Mouse (Mus musculus) cerebellum, adult 2 months (tissue): ENCODE results near the gene 4930518I15Rik. TPM values are rescaled to one million over a fixed set of nuclear protein-coding genes. Genes with fewer than 3 reads are reported as not detected.

Experiments
- DNase-seq, 2 experiments: peaks; one replicate each; pipeline ENCODE4 v3.0.0; 2021
- H3K27ac ChIP-seq: fragments of 200-500 bp; 2 replicates; pipeline ENCODE4 v1.5.1; 2012; ENCODE audit warnings: low read length, control low read depth, inconsistent platforms; ENCODE audit not compliant: insufficient read depth
- H3K27me3 ChIP-seq: fragments of 200-500 bp; 2 replicates; pipeline ENCODE4 v1.6.1; 2012; ENCODE audit warnings: inconsistent platforms, mild to moderate bottlenecking, low read length, moderate library complexity; ENCODE audit not compliant: control insufficient read depth, insufficient read depth
- H3K4me1 ChIP-seq: fragments of 200-500 bp; 2 replicates; pipeline ENCODE4 v1.6.1; 2011; ENCODE audit warnings: low read length; ENCODE audit not compliant: control insufficient read depth, insufficient read depth
- H3K4me3 ChIP-seq: fragments of 200-500 bp; replicated peaks from 2 replicates; pipeline ENCODE3; 2011; ENCODE audit warnings: mild to moderate bottlenecking, low read depth, low read length, control low read depth; ENCODE audit not compliant: insufficient read depth
- CTCF ChIP-seq: fragments of 200-500 bp; IDR thresholded peaks from 2 replicates; pipeline ENCODE4 v1.5.1; 2011; ENCODE audit warnings: low read depth, mild to moderate bottlenecking, control low read depth, low read length, moderate library complexity, borderline replicate concordance; ENCODE audit not compliant: insufficient read depth
- POLR2A ChIP-seq: fragments of 200-500 bp; IDR thresholded peaks from 2 replicates; pipeline ENCODE4 v1.6.1; 2011; ENCODE audit warnings: low read length, control low read depth, borderline replicate concordance; ENCODE audit not compliant: insufficient read depth
- WGBS: fragments of 180-500 bp; shearing (Covaris S2); methylation state at CpG from one replicate; pipeline ENCODE4 v1.1.7; 2018; 5-methylcytosine and 5-hydroxymethylcytosine counted together
- polyA plus RNA-seq: library from polyadenylated mRNA; depleted of rRNA; stranded (reverse); fragments of >200 nt; gene quantifications from 2 replicates; pipeline ENCODE4 v1.2.3, GENCODE M21; 2012

Gene 4930518I15Rik
- polyA plus RNA-seq, 1 experiment = 5.8 TPM

DNA sequence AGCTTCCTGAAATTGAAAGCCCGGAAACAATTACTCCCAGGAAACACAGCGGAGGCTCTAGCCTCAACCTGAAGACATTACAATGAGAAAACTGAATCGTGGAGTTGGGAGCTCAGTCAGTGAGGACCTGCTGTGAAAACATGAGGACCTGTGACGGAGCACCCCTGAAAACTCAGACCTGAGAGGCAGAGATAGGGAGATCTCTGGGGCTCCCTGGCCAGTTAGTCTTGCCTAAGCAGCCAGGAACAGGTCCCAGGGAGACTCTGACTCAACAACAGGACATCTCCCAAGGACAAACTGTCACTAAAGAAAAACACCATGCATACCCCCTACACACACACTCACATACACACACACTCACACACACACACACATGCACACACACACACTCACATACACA is 40.6 kb upstream of the 4930518I15Rik start:
- 71% methylated on average over 4 of the region's 4 CpGs for WGBS
- no peak for DNase-seq
- Histone ChIP-seq H3K4me1 (peaks cover 7% of the 10 kb centered on the region), H3K4me3 (no peak overlapping the region), H3K27me3 (no peaks in the 10 kb centered on the region), H3K27ac (no peak overlapping the region)
- TF ChIP-seq POLR2A (no peak), CTCF (no peak)

- Histone ChIP-seq H3K4me3 (no peak overlapping the region), H3K4me1 (peaks cover 11% of the 10 kb centered on the region), H3K27me3 (no peaks in the 10 kb centered on the region), H3K27ac (no peak overlapping the region)
- 75% methylated on average over 9 of the region's 9 CpGs for WGBS
- TF ChIP-seq CTCF (no peak), POLR2A (no peak)
- no peak for DNase-seq
Observed at GRCm38 (mm10) chr2:156897034-156897433, 39.3 kb upstream of the 4930518I15Rik start.

GRCm38 (mm10) chr2:156896384-156896914 is 38.7 kb upstream of the 4930518I15Rik start:
- Histone ChIP-seq H3K4me3 (no peak overlapping the region), H3K4me1 (peaks cover 8% of the 10 kb centered on the region), H3K27me3 (no peaks in the 10 kb centered on the region), H3K27ac (no peak overlapping the region)
- WGBS = 72% methylated on average over 9 of the region's 9 CpGs
- no peak for DNase-seq
- no peak for TF ChIP-seq POLR2A
- TF ChIP-seq CTCF = no peak

DNA sequence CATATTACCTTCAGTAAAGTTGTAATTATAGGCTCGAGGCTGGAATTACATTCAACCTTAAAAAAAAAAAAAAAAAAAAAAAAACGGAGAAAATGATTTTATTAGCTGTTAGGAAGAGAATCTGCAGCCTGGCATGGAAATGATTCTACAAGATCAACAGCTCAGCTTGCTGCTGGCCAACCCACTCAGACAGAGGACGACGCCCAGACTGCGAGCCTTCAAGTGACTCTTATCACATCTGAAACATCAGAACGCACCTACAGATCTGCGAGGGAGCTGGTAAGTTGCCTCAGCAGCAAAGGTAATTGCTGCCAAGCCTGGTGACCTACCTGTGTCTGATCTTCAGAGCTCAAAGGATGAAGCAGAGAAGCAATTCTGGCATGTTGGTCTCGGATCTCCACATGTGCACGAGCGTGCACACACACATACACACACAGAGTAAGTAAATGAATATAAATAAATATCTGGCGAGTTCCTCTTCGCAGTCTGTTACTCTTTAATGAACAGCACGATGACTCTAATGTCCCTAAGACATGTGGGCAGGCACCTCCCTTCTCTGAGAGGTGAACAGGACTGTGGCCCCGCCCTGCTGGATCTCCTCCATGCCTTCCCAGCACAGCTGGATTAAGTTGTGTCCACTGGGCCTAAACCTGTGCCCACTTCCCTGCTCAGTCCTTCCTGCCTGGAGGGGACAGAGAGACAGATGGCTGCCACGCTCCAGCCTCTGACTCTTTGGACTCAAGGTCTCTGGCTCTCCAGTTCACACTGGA is 36.9 kb upstream of the 4930518I15Rik start:
- Histone ChIP-seq H3K27me3 (no peaks in the 10 kb centered on the region), H3K27ac (no peak overlapping the region), H3K4me1 (peaks cover 6% of the 10 kb centered on the region), H3K4me3 (no peak overlapping the region)
- TF ChIP-seq CTCF = no peak
- TF ChIP-seq POLR2A = no peak
- no peak for DNase-seq
- 78% methylated on average over 15 of the region's 15 CpGs for WGBS

GRCm38 (mm10) chr2:156892821-156893220 is 35.1 kb upstream of the 4930518I15Rik start:
- Histone ChIP-seq H3K27me3 (no peaks in the 10 kb centered on the region), H3K4me1 (peaks cover 3% of the 10 kb centered on the region; the same call in 1 of the 2 replicates), H3K27ac (no peak overlapping the region), H3K4me3 (no peak overlapping the region)
- 73% methylated on average over 6 of the region's 6 CpGs for WGBS
- DNase-seq = no peak
- TF ChIP-seq POLR2A = no peak

DNA sequence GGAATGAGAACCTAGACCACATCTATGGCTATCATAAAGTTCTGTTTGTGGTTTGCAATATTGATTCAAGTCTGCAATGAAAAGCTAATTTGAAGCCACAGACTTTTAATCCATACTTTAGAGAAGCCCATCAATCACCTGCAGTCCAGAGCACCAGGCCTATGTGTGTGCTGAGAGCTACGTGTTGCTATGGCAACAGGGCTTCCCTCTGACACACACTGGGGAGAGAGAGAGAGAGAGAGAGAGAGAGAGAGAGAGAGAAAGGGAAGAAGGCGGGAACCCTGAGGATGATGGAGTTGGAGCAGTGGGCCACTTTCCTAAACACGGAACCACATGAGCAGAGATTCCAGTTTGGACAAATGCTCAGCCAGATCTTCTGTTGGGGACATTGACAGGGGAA is 34.5 kb upstream of the 4930518I15Rik start:
- no peak for DNase-seq
- WGBS = 75% methylated on average over 3 of the region's 3 CpGs
- Histone ChIP-seq H3K4me1 (0 out of 2 replicates have a peak, but pooled peaks cover 3% of the 10 kb centered on the region), H3K27ac (no peak overlapping the region), H3K27me3 (no peaks in the 10 kb centered on the region), H3K4me3 (no peak overlapping the region)
- TF ChIP-seq POLR2A = no peak
- no peak for TF ChIP-seq CTCF

GRCm38 (mm10) chr2:156888490-156888889 is 30.7 kb upstream of the 4930518I15Rik start:
- Histone ChIP-seq H3K4me3 (no peak overlapping the region), H3K27ac (no peak overlapping the region), H3K4me1 (peaks cover 12% of the 10 kb centered on the region; the same call in 1 of the 2 replicates), H3K27me3 (no peaks in the 10 kb centered on the region)
- WGBS = 75% methylated on average over 3 of the region's 3 CpGs
- no peak for DNase-seq
- TF ChIP-seq CTCF = no peak
- no peak for TF ChIP-seq POLR2A

DNA sequence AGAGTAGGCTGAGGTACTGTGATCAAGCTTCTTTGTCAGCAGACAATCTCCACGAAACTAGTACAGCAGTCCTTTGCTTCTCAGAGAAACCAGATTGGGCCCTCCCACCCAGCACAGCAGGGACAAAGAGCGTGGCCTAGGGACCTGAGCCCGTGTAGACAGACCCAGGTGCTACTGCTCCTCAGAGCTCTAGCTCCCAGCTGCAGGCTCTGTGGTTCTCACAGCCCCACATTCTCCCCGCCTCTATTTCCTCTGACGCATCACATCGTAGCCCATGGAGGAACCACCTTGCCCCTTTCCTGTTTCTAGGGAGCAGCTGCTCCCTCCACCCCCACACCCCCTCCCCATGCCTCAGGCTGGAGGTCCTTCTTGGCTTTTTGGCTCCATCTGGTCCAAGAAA is 29.3 kb upstream of the 4930518I15Rik start, which contains the start of gene Sla2:
Gene Sla2 (minus strand): TSS at position 176 of the 400 bp plus-strand sequence.
- WGBS = 75% methylated on average over 6 of the region's 6 CpGs
- Histone ChIP-seq H3K27me3 (no peaks in the 10 kb centered on the region), H3K4me3 (no peak within 1 kb of the TSS), H3K4me1 (peaks cover 8% of the 10 kb centered on the region; the same call in 1 of the 2 replicates), H3K27ac (no peak within 1 kb of the TSS)
- no peak for DNase-seq
- TF ChIP-seq POLR2A (no peak), CTCF (no peak)
